39 mouse cellular contexts compared by ENCODE assay signal in the genomic region with DNA sequence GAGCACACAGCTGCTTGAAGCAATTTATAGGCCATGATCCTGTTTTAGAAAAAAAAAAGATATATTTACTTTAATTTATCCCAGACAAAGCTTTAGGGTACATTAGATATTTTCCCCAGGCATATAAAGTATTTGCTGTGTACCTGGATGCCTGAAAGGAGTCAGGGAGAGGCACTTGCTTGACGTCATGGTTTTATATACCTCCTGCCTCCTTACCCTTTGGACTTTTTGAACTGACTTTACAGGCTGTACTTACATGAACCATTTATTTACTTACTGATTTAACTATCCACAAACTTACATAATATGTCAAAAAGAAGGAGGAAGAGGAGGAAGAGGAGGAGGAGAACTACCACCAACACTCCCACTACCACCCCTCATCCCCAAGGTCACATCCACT. TPM values are rescaled to one million over a fixed set of nuclear protein-coding genes. Genes with fewer than 3 reads are reported as not detected.
"Had no signal": no experiment of that assay in that cellular context is flagged by ENCODE, and none has a peak within 500 bp of the region (broad histone marks: within the 10 kb centered on the region; RNA-seq: fewer than 3 reads in every experiment).

A gene (minus strand): TSS at position 171 of the 400 bp plus-strand sequence.

- DNase-seq: forebrain, postnatal 0 days; gastrocnemius, postnatal 25 days; heart, adult 18-20 months; heart, postnatal 10 days; heart, postnatal 4 days; kidney, adult 18-20 months; kidney, adult 8-10 months; kidney, postnatal 10 days; kidney, postnatal 36 days; layer of hippocampus, postnatal 36 days; left cerebral cortex, postnatal 4 days had no signal

- H3K9ac ChIP-seq: forebrain, postnatal 0 days; heart, embryonic 12.5 days; hindbrain, embryonic 12.5 days; hindbrain, embryonic 14.5 days; limb, embryonic 13.5 days; limb, embryonic 15.5 days; liver, embryonic 12.5 days; liver, embryonic 14.5 days had no signal

- H3K4me3 ChIP-seq: heart, embryonic 10.5 days; heart, embryonic 12.5 days; hindbrain, embryonic 10.5 days; hindbrain, embryonic 12.5 days; layer of hippocampus, adult 2 months; limb, embryonic 13.5 days; limb, embryonic 15.5 days; liver, embryonic 12.5 days had no signal

- H3K4me1 ChIP-seq: heart, embryonic 10.5 days; heart, embryonic 12.5 days; hindbrain, embryonic 10.5 days; hindbrain, embryonic 12.5 days; limb, embryonic 13.5 days; limb, embryonic 15.5 days; liver, embryonic 12.5 days had no signal

- H3K27ac ChIP-seq: heart, embryonic 10.5 days; hindbrain, embryonic 10.5 days; hindbrain, embryonic 12.5 days; hindbrain, embryonic 14.5 days; layer of hippocampus, adult 2 months; limb, embryonic 13.5 days; limb, embryonic 15.5 days; liver, embryonic 12.5 days; liver, embryonic 14.5 days had no signal

- H3K4me2 ChIP-seq: heart, embryonic 12.5 days; hindbrain, embryonic 12.5 days; hindbrain, embryonic 14.5 days; limb, embryonic 13.5 days; limb, embryonic 15.5 days; liver, embryonic 12.5 days had no signal

- ATAC-seq: forebrain, postnatal 0 days; hindbrain, embryonic 16.5 days; inflammation-experienced regulatory T-cells, adult 6 months; liver, embryonic 12.5 days had no signal

- H3K9me3 ChIP-seq: heart, embryonic 10.5 days; heart, embryonic 12.5 days; hindbrain, embryonic 10.5 days; hindbrain, embryonic 12.5 days; limb, embryonic 13.5 days; limb, embryonic 15.5 days; liver, embryonic 12.5 days had no signal

- H3K27me3 ChIP-seq: heart, embryonic 12.5 days; hindbrain, embryonic 12.5 days; limb, embryonic 13.5 days; limb, embryonic 15.5 days; liver, embryonic 12.5 days had no signal

- H3K36me3 ChIP-seq: heart, embryonic 10.5 days; heart, embryonic 12.5 days; hindbrain, embryonic 10.5 days; hindbrain, embryonic 12.5 days; limb, embryonic 13.5 days; limb, embryonic 15.5 days; liver, embryonic 12.5 days had no signal

RNA-seq across cellular contexts. Expression of the gene that starts here (rescaled TPM):
- total RNA-seq: forebrain, postnatal 0 days; gastrocnemius, adult 18-20 months; gastrocnemius, adult 8-10 months; gastrocnemius, postnatal 25 days; gastrocnemius, postnatal 4 days; granulocyte monocyte progenitor cell, adult 5-6 weeks; heart, adult 18-20 months; heart, adult 8-10 months; heart, postnatal 10 days; heart, postnatal 25 days; heart, postnatal 4 days; layer of hippocampus, adult 2 months; layer of hippocampus, postnatal 10 days; layer of hippocampus, postnatal 36 days; left cerebral cortex, adult 18-20 months; left cerebral cortex, adult 8-10 months; left cerebral cortex, postnatal 10 days; left cerebral cortex, postnatal 25 days; left cerebral cortex, postnatal 4 days; liver, adult 2 months had no signal
- polyA plus RNA-seq: forebrain, postnatal 0 days; heart, embryonic 10.5 days; heart, embryonic 12.5 days; heart, embryonic 14.5 days; hindbrain, embryonic 10.5 days; hindbrain, embryonic 12.5 days; hindbrain, embryonic 14.5 days; hindbrain, embryonic 16.5 days; kidney, embryonic 14.5 days; kidney, embryonic 16.5 days; limb, embryonic 11.5 days; limb, embryonic 13.5 days; limb, embryonic 15.5 days; liver, adult 2 months; liver, embryonic 12.5 days; liver, embryonic 14.5 days had no signal
